Mouse (Mus musculus): ENCODE results near the gene Slc10a4.

The Slc10a4 gene

GRCm38 (mm10) chr5:73014745-73015144, 8.1 kb downstream of the Slc10a4 start:
- no peak for DNase-seq (ENCODE audit: low spot score)

GRCm38 (mm10) chr5:73023801-73024200, 17.1 kb downstream of the Slc10a4 start:
- no peak for DNase-seq (ENCODE audit: low spot score)

GRCm38 (mm10) chr5:73028646-73029045, 22.0 kb downstream of the Slc10a4 start:
- DNase-seq (ENCODE audit: low spot score) = peak; percentile 15

- DNase-seq (ENCODE audit: low spot score) = no peak
Observed at GRCm38 (mm10) chr5:73032481-73032880, 25.8 kb downstream of the Slc10a4 start.

- DNase-seq (ENCODE audit: low spot score) = no peak
Observed at GRCm38 (mm10) chr5:73044055-73044454, 37.4 kb downstream of the Slc10a4 start.

GRCm38 (mm10) chr5:73047651-73048245, 41.1 kb downstream of the Slc10a4 start:
- DNase-seq (ENCODE audit: low spot score) = no peak

GRCm38 (mm10) chr5:73053933-73054332, 47.2 kb downstream of the Slc10a4 start:
- DNase-seq (ENCODE audit: low spot score) = no peak

- DNase-seq (ENCODE audit: low spot score) = no peak
Observed at GRCm38 (mm10) chr5:73056457-73056856, 49.8 kb downstream of the Slc10a4 start.

- no peak for DNase-seq (ENCODE audit: low spot score)
Observed at GRCm38 (mm10) chr5:73056937-73057336, 50.3 kb downstream of the Slc10a4 start.

GRCm38 (mm10) chr5:73061506-73062155, 54.9 kb downstream of the Slc10a4 start:
- no peak for DNase-seq (ENCODE audit: low spot score)
